Mouse (Mus musculus): ENCODE measurements around the gene Asrgl1. TPM values are rescaled to one million over a fixed set of nuclear protein-coding genes. Genes with fewer than 3 reads are reported as not detected.

Gene Asrgl1
- polyA plus RNA-seq (2015; fragmentation: Nextera tagmentation; extraction: Ambion mirVana) = 13.5 and 14.4 TPM in 2 replicates

GRCm38 (mm10) chr19:9135512-9136331 is at the start of gene Asrgl1:
TSS of gene Asrgl1 (minus strand) at chr19:9135636.

GRCm38 (mm10) chr19:9087821-9088220 is 47.6 kb downstream of the Asrgl1 start, which contains the start of gene Scgb1a1:
TSS of gene Scgb1a1 (minus strand) at chr19:9087958.

Other genes with a start within 250 kb of the Asrgl1 start
- gene 1810009A15Rik, start 246.8 kb downstream of the Asrgl1 start, polyA plus RNA-seq (2015; fragmentation: Nextera tagmentation; extraction: Ambion mirVana) = 76.8 and 83.8 TPM in 2 replicates
- not detected in 2 replicates for gene Gm49416, start 246.7 kb downstream of the Asrgl1 start, polyA plus RNA-seq (2015; fragmentation: Nextera tagmentation; extraction: Ambion mirVana)
- gene Ints5, start 242.6 kb downstream of the Asrgl1 start, polyA plus RNA-seq (2015; fragmentation: Nextera tagmentation; extraction: Ambion mirVana) = 15.9 and 19.0 TPM in 2 replicates
- 35.9 and 58.5 TPM in 2 replicates for gene Ganab, start 237.6 kb downstream of the Asrgl1 start, polyA plus RNA-seq (2015; fragmentation: Nextera tagmentation; extraction: Ambion mirVana)
- 35.8 and 37.6 TPM in 2 replicates for gene B3gat3, start 215.3 kb downstream of the Asrgl1 start, polyA plus RNA-seq (2015; fragmentation: Nextera tagmentation; extraction: Ambion mirVana)
- gene Rom1, start 206.3 kb downstream of the Asrgl1 start, polyA plus RNA-seq (2015; fragmentation: Nextera tagmentation; extraction: Ambion mirVana) = 10.2 and 10.6 TPM in 2 replicates
- gene Eml3, start 206.1 kb downstream of the Asrgl1 start, polyA plus RNA-seq (2015; fragmentation: Nextera tagmentation; extraction: Ambion mirVana) = 22.1 and 29.4 TPM in 2 replicates
- gene Mta2, start 193.8 kb downstream of the Asrgl1 start, polyA plus RNA-seq (2015; fragmentation: Nextera tagmentation; extraction: Ambion mirVana) = 62.8 and 87.3 TPM in 2 replicates
- gene Tut1, start 181.8 kb downstream of the Asrgl1 start, polyA plus RNA-seq (2015; fragmentation: Nextera tagmentation; extraction: Ambion mirVana) = 11.2 and 17.6 TPM in 2 replicates
- gene Eef1g, start 168.6 kb downstream of the Asrgl1 start, polyA plus RNA-seq (2015; fragmentation: Nextera tagmentation; extraction: Ambion mirVana) = 168 and 205 TPM in 2 replicates
- 33.6 and 44.4 TPM in 2 replicates for gene Ahnak, start 146.4 kb downstream of the Asrgl1 start, polyA plus RNA-seq (2015; fragmentation: Nextera tagmentation; extraction: Ambion mirVana)
- 17.1 and 23.9 TPM in 2 replicates for gene Scgb1a1, start 47.7 kb downstream of the Asrgl1 start, polyA plus RNA-seq (2015; fragmentation: Nextera tagmentation; extraction: Ambion mirVana)

Measured in adrenal gland, postnatal 0 days (tissue).